Mouse (Mus musculus): ENCODE measurements around the gene Ppih.
"Not testable (repeated sequence)": the region's sequence is repeated elsewhere in the genome, so short reads cannot be mapped to it uniquely, and the experiment has no call there.

Gene Ppih

DNA sequence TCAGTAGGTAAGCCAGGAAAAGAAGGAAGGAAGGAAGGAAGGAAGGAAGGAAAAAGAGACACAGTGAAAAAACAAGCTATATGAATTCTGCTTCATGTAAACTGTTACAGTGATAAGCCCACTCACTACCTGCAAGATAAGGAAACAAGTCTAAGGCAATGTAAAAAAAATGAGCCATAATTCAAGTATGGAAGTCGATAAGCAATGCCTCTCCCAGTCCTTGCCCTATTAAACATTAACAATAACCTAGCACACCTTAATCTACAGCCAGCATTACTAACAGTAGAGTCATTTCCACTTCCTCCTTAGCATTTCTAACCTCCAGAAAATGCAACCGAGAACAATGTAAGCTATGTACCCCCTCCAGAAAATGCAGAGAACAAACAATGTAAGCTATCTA is 35.0 kb downstream of the Ppih start:
- DNase-seq = no peak

DNA sequence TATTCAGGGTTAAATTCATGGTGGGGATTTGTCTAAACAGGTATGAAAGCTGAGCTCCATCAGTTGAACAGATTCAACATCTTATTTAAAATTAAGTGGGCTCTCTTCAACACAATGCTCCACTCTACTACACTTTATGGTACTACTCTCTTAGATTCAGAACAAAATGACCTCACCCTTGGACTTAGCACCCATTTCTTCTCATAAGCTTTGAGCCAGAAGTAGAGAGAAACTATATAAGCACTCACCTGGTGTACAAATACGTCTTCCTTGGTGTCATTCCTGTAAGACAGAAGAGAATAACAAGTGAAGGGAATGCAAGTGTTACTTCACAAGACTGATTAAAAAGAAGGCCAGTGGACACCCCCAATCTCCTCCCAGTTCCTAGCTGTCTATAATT is 35.5 kb downstream of the Ppih start:
- DNase-seq = no peak

DNA sequence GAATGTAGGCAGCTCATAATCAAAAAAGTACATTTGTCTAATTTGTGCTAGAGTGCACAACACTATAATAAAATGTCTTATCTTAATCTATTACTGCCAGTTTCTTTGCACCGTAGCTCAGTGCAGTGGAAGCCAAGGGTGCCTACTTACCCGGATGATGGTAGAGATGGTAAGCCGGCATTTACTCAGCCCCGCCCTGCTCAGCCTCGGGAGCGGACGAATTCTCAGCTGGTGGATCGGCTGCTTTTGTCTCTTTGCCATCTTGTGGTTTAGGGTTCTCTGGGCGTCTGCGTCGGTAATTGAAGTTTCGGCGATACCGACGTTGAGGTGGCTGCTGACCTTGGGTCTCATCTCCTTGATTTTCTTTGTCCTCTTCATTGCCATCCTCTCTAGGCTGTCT is 41.6 kb downstream of the Ppih start:
- not testable (repeated sequence) for DNase-seq

DNA sequence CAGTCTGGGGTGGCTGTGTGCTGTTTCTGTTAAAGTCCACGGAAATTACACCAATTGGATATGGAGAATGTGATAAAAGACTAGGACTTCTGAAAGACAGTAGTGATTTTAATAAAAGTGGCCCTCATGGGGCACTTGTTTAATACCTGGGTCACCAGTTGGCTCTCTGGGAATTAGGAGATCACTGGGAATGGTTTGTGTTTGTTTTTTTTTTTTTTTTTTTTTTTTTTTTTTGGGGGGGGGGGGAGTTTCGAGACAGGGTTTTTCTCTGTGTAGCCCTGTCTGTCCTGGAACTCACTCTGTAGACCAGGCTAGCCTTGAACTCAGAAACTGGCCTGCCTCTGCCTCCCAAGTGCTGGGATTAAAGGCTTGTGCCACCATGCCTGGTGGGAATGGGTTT is 44.6 kb downstream of the Ppih start:
- DNase-seq = no peak

DNA sequence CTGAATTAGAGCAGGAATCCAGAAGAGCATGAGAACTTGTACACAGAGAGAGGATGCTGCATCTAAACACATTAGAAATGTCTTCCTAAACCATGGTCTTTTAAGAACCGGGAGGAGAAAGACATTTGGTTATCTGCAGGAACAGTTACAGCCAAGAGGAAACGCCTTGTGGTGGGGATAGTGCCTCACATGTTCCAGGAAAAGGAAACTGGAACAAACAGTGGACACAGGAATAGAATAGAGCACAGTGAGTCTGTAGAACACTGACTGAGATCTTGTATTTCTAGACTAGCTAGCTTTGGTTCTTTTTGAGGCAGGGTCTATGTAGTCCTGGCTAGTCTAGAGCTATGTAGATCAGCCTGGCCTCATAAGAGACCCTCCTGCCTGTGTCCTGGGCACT is 45.1 kb downstream of the Ppih start:
- DNase-seq = peak; percentile 95

DNA sequence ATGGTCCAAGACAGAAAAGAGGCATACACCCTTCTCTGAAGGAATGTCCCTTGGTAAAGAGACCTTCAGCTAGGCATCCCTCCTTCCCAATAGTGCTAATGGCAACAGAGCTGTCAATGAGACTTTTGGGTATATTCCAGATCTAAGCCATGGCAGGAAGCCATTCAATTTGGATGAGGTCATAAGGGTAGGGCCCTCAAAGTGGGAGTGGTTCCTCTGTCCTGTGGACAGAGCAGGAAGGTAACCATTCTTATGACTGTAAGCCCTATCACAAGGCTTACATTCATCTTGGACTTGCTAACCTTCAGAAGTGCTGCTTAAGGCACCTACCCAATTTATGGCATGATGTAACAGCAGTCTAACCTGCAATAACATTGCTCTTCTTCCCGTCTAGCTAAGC is 45.7 kb downstream of the Ppih start:
- DNase-seq = peak; percentile 97

DNA sequence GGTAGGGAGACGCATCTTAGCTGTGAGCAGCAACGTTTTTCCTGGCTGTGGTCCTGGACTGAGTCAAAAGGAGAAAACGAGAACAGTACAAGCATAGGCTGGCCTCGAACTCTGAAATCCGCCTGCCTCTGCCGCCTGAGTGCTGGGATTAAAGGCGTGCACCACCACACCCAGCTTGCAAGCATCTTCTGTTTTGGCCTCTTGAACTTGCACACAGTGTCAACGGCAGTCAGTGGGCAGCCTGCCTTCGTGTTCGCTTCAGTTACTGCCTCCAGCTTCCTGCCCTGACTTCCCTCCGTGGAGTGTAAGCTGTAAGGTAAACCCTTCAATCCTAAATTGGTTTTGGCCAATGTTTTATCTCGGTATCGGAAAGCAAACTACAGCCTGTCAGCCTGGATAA is 53.7 kb downstream of the Ppih start:
- DNase-seq = no peak

DNA sequence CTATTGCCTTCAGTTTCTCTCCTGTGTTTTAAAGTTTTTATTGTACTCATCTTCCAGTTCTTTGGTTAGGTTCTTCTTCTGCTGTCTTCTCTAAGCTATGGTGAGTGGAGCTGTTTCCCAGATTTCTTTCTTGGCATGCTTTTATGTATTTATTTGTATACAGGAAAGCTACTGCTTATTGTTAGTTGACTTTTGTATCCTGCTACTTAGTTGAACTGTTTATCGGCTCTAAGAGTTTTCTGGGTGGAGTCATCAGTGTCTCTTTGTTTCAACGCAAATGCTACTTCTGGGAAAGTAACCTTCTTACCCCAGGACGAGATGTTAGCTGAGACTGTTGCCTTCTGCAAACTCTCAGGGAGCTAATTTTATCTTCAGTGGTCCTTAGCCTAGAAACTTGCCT is 56.9 kb downstream of the Ppih start:
- DNase-seq = no peak

DNA sequence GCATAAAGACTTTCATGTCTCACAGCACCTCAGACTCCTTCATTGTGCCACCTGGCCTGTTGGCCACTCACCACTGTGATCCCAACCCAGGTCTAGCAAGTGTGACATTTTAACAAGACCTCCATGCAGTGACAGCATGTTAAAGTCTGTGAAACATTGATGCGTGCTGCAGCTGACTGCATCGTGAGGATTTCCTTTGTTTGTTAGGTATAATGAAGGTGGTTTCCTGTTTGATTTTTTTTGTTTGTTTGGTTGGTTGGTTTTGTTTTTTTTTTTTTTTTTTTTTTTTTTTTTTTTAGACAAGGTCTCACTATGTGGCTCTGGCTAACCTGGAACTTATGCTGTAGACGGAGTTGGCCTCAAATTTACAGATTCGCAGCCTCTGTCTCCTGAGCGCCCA is 57.9 kb downstream of the Ppih start:
- DNase-seq = peak; percentile 91

DNA sequence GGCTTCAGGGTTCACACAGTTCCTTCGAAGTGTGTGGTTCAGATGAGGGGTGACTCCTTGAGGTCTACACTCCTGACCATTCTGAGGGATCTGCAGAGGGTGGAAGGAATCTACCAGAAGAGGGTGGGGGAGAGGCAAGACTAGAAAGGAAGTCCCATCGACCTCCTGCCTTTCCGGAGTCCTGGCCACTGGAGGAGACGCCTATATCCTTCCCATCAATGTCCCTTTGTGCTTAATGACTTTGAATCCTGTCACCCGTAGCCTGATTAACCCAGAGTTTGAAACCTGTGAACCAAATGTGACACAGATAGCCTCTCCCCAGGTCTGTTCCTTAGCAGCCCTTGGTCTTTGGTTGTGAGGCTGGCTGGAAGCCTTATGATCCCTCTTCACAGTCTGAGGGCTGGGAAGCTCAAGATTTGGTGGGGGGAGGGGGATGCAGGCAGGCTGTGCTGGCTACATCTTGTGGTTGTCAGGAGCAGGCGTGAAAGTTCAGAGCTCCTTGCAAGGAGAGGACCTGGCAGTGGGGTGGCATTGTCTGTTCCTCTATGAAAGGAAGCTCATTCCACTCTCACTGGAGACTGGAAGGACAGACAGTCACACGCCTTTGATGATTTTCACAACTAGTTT is 59.1 kb downstream of the Ppih start:
- peak; percentile 97 for DNase-seq

DNA sequence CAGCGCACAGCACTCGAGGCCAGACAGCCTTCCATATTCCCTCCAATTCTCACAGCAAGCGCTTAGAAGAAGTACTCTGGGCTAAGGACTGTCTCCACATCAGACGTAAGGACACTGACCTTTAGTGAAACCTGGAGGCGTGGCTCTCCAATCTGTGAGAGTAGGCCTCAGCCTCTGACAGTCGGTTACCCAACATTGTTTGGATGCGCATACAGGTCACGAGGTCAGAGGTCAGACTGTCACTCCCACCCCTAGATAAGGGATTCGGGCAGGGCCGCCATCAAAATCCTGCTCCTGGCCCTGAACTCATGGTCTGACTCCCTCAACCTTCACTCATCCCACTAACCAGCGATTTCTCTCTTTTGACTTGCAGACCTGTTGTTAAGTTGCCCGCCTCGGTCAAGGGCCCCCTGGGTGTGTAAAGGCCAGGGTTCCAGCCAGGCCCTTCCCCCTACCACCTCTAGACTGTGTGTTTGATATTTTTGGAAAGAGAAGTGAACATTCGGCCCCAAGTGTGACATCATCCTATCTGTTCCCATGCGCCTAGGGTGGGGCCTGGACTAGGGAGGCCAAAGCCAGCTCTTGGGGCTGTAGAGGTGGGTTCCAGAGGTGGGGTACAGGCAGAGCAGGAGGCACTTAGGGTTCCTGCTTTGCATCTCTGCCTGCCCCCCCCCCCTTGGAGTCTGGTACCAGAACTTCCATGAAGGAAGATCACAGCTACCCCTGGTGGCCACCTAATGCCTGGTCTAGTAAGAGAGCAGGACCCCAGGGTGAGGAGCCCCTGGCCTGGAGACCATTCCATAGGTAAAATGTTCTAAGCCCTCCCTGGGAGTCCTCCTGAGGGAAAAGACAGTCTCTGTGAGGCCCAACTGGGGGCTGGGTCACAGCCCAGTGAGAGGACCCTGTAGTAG is 60.7 kb downstream of the Ppih start:
- DNase-seq = no peak

DNA sequence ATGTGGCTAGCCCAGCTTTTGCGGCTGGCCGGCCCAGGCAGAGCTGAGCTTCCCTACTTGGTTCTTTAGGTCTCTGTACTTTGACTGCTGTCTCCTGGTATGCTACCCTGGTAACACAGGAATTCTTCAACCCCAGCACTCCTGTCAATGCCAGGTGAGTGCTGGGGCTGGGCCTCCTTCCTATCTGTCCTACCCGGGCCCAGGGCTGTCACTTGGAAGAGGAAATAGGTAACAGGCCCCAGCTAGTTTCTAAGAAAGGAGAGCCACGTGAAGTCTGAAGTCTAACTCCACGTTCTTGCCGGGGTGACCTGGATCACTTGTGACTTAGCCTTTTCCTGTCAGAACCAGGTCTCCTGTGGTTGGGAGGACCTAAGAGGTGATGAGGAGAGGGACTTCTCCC is 63.3 kb downstream of the Ppih start:
- DNase-seq = no peak

DNA sequence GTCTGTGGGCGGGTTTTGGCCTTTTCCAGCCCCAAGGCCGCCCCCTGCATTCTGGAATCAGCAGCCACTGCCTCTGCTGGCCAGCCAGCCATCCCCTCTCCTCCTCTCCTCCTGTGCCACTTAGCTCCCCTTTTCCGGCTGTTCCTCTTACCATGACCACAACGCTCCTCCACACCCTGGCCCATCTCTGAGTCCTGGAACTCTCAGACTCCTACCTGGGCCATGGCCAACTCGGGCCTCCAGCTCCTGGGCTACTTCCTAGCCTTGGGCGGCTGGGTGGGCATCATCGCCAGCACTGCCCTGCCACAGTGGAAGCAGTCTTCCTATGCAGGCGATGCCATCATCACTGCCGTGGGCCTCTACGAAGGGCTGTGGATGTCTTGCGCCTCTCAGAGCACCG is 65.0 kb downstream of the Ppih start, which contains the start of gene Cldn19:
TSS of gene Cldn19 (plus strand) at position 64 of the 400 bp plus-strand sequence.
- DNase-seq = peak; percentile 79

DNA sequence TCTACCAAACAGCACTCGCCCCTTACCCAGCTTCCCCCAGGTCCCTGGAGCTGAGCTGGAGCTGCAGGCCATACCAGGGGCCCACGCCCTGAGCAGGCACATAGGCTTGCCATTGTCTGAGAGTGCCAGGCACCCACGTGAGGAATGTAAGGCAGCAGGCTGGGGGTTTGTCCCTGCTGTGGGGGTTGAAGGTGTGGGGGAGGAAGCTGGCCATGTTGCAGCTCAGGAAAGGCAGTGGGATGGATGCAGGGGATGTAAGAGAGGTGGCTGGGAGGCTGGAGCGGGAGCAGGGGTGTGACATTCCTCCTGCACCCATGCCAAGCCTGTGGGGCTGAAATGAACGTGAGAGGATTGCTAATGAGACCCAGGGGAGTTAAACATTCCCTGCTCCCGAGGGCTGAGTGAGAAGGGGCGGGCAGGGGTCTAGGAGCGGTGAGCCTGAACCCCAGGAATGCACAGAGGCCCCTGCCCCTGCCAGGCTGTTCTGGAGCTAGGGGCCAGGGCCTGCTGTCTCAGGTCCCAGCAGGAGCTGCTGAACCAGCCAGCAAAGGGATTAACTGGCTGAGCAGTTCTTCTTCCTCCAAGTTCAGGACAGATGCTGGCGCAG is 66.2 kb downstream of the Ppih start:
- no peak for DNase-seq

DNA sequence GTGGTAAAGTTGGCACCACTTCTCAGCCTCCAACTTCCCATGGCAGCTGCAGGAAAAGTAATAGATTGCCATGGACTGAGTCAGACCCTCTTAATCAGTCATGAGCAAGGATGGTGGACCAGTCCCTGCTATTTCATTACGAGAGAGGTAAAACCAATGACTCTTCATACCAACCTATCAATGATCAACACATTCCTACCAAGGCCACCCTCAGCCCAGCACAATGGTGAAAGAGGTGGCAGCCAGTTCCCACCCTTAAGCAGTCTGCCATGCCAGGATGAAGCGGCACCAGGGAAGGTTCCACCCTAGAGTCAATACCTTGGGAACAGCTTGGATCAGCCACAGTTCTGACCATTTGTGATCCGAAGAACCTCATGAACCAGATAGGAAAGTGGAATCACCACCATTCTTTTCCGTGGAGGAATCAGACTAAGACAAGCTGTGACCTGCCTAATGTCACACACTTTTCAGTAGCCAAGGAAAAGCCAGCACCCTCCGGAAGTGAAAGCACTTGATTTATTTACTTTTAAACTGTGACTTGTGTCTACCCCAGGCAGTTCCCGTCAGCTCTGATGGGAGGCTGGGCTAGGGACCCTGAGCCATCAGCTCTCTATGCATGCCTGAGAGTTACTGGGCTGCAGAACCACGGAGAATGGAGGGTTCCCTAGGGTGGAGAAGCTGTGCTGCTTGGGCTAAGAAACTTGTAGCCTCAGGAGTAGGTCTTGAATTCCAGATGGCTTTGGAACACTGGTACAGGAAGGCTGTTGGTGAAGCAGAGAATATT is 68.1 kb downstream of the Ppih start:
- DNase-seq = no peak

Data from heart, adult 11 months (tissue).